Mouse (Mus musculus): ENCODE measurements around the gene Ism1.

DNA sequence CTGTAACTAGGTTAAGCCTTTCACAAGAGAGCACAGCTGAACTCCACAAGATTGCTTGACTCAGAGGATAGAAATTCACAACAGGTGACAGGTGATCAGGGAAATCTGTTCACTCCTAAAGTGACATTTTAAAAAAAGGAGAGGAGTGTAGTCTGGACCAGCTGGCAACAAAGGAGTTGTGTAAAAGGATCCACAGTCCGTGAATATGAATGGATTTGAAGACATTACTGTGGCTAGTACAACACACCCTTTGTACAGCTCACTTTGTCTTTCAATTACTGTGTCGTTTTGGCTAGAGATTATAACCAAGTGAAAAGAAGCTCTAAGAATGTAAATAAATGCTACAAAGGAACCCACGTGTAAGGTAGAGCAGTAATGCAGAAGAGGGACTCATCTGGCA lies 33.7 kb downstream of the Ism1 start:
- TF ChIP-seq ZC3H11A (IDR thresholded peaks at IDR 0.05; ENCODE audit: low read depth, low read length) = no peak
- TF ChIP-seq GABPA (IDR thresholded peaks at IDR 0.05; ENCODE audit: insufficient replicate concordance, low read depth, low read length) = no peak
- no peak for TF ChIP-seq CTCF (conservative IDR thresholded peaks at IDR 0.05 in 1 of 2, IDR thresholded peaks at IDR 0.05 in 1 of 2; ENCODE audit: low read depth in 2 of 2, low read length in 2 of 2)
- no peak for TF ChIP-seq EP300 (IDR thresholded peaks at IDR 0.05; ENCODE audit: low read length)
- TF ChIP-seq SMC3 (IDR thresholded peaks at IDR 0.05; ENCODE audit: low read depth, low read length) = no peak
- TF ChIP-seq JUND (conservative IDR thresholded peaks at IDR 0.05; ENCODE audit: low read depth, low read length) = no peak
- TF ChIP-seq ELF1 (IDR thresholded peaks at IDR 0.05; ENCODE audit: low read depth, low read length) = no peak
- no peak for TF ChIP-seq POLR2A (IDR thresholded peaks at IDR 0.05; ENCODE audit: low read depth, low read length)
- TF ChIP-seq TCF12 (IDR thresholded peaks at IDR 0.05; ENCODE audit: low read depth, low read length) = no peak
- TF ChIP-seq USF1 (IDR thresholded peaks at IDR 0.05; ENCODE audit: low read depth, low read length) = no peak

Data from CH12.LX (cell line).